Mouse (Mus musculus) cerebellum, postnatal 36 days (tissue): Measurements from ENCODE around the gene Bbx.

ENCODE experiments used
- DNase-seq, 2 experiments: peaks; one replicate each; pipeline ENCODE4 v3.0.0; 2021 to 2022; ENCODE audit warnings: mixed read lengths in 2 of 2

Bbx gene

GRCm38 (mm10) chr16:50311588-50311987, 120.6 kb downstream of the Bbx start:
- DNase-seq = no peak

- peak; percentile 62 to 74 for DNase-seq
Measured at GRCm38 (mm10) chr16:50309411-50310042, 122.7 kb downstream of the Bbx start.

GRCm38 (mm10) chr16:50308256-50308655, 123.9 kb downstream of the Bbx start:
- no peak for DNase-seq

- DNase-seq = no peak
Measured at GRCm38 (mm10) chr16:50307231-50307630, 125.0 kb downstream of the Bbx start.

GRCm38 (mm10) chr16:50306727-50307126, 125.5 kb downstream of the Bbx start:
- no peak for DNase-seq

- DNase-seq = no peak
Measured at GRCm38 (mm10) chr16:50305156-50305555, 127.0 kb downstream of the Bbx start.

GRCm38 (mm10) chr16:50302566-50302965, 129.6 kb downstream of the Bbx start:
- no peak for DNase-seq

- DNase-seq = no peak
Measured at GRCm38 (mm10) chr16:50298743-50299443, 133.3 kb downstream of the Bbx start.

- no peak for DNase-seq
Measured at GRCm38 (mm10) chr16:50293502-50294228, 138.5 kb downstream of the Bbx start.

GRCm38 (mm10) chr16:50292834-50293233, 139.4 kb downstream of the Bbx start:
- DNase-seq = no peak

GRCm38 (mm10) chr16:50289764-50290163, 142.4 kb downstream of the Bbx start:
- no peak for DNase-seq

GRCm38 (mm10) chr16:50272813-50273212, 159.4 kb downstream of the Bbx start:
- no peak for DNase-seq

- DNase-seq = no peak
Measured at GRCm38 (mm10) chr16:50262647-50263046, 169.5 kb downstream of the Bbx start.

GRCm38 (mm10) chr16:50262209-50262608, 170.0 kb downstream of the Bbx start:
- DNase-seq = no peak

- DNase-seq = no peak
Measured at GRCm38 (mm10) chr16:50261741-50262140, 170.4 kb downstream of the Bbx start.

- DNase-seq = no peak
Measured at GRCm38 (mm10) chr16:50254522-50255159, 177.5 kb downstream of the Bbx start.

GRCm38 (mm10) chr16:50251417-50251975, 180.7 kb downstream of the Bbx start:
- DNase-seq = no peak

- no peak for DNase-seq
Measured at GRCm38 (mm10) chr16:50250469-50250868, 181.7 kb downstream of the Bbx start.

GRCm38 (mm10) chr16:50249036-50249435, 183.2 kb downstream of the Bbx start:
- DNase-seq = no peak

- DNase-seq = no peak
Measured at GRCm38 (mm10) chr16:50242444-50242843, 189.7 kb downstream of the Bbx start.

GRCm38 (mm10) chr16:50241604-50242003, 190.6 kb downstream of the Bbx start:
- no peak for DNase-seq

- no peak for DNase-seq
Measured at GRCm38 (mm10) chr16:50235231-50235630, 197.0 kb downstream of the Bbx start.

GRCm38 (mm10) chr16:50230624-50231023, 201.6 kb downstream of the Bbx start:
- DNase-seq = no peak
